ENCODE assay signal across 18 mouse cellular contexts in genomic region chr2:124819846-124820245, GRCm38 (mm10).
A peak's percentile ranks its signal among the peaks of the same experiment; 100 is the strongest.
DNase-seq lines count a peak whose midpoint lies in the region; ATAC-seq and TF ChIP-seq lines count a peak whose summit lies in the region.
"Had no signal": no experiment of that assay in that cellular context is flagged by ENCODE, and none has a peak within 500 bp of the region (broad histone marks: within the 10 kb centered on the region; RNA-seq: fewer than 3 reads in every experiment).

No protein-coding gene starts in this region.

- no peak for TF ChIP-seq CTCF in forebrain, postnatal 0 days (IDR thresholded peaks at IDR 0.05; ENCODE audit: low read depth)

- H3K4me2 ChIP-seq in forebrain, embryonic 15.5 days (replicated peaks): no peak overlapping the region
- no peak overlapping the region for H3K4me2 ChIP-seq in forebrain, embryonic 12.5 days
- H3K4me2 ChIP-seq in neural tube, embryonic 13.5 days: no peak overlapping the region
- no peak overlapping the region for H3K4me2 ChIP-seq in neural tube, embryonic 15.5 days
- H3K4me2 ChIP-seq in forebrain, postnatal 0 days (ENCODE audit: low read depth): no peak overlapping the region
- H3K4me2 ChIP-seq: heart, embryonic 11.5 days; hindbrain, embryonic 12.5 days; hindbrain, embryonic 15.5 days had no signal

- no peak overlapping the region for H3K4me3 ChIP-seq in forebrain, embryonic 15.5 days
- H3K4me3 ChIP-seq in forebrain, embryonic 12.5 days (replicated peaks): no peak overlapping the region
- no peak overlapping the region for H3K4me3 ChIP-seq in neural tube, embryonic 13.5 days
- H3K4me3 ChIP-seq in neural tube, embryonic 15.5 days (replicated peaks): no peak overlapping the region
- H3K4me3 ChIP-seq in forebrain, postnatal 0 days (ENCODE audit: low read depth, low read length): no peak overlapping the region
- H3K4me3 ChIP-seq: heart, adult 2 months; hindbrain, embryonic 12.5 days; hindbrain, embryonic 15.5 days had no signal

- 41% methylated on average over 6 of the region's 6 CpGs for WGBS in forebrain, embryonic 15.5 days
- 72% methylated on average over 6 of the region's 6 CpGs for WGBS in forebrain, embryonic 12.5 days
- WGBS in neural tube, embryonic 13.5 days: 67% methylated on average over 6 of the region's 6 CpGs
- WGBS in neural tube, embryonic 15.5 days: 62% methylated on average over 6 of the region's 6 CpGs
- WGBS in forebrain, postnatal 0 days: 39% methylated on average over 6 of the region's 6 CpGs

- H3K27ac ChIP-seq in forebrain, embryonic 15.5 days (replicated peaks): peak overlapping the region; percentile 52; the same call in 1 of the 2 replicates
- H3K27ac ChIP-seq in forebrain, embryonic 12.5 days: no peak overlapping the region
- H3K27ac ChIP-seq in neural tube, embryonic 13.5 days (replicated peaks): peak overlapping the region; percentile 11; the same call in 1 of the 2 replicates
- H3K27ac ChIP-seq in neural tube, embryonic 15.5 days (replicated peaks): no peak overlapping the region
- no peak overlapping the region for H3K27ac ChIP-seq in forebrain, postnatal 0 days (ENCODE audit: low read depth, low read length)
- H3K27ac ChIP-seq: heart, adult 2 months; hindbrain, embryonic 12.5 days; hindbrain, embryonic 15.5 days had no signal

- H3K36me3 ChIP-seq in forebrain, embryonic 15.5 days: no peaks in the 10 kb centered on the region
- H3K36me3 ChIP-seq in forebrain, embryonic 12.5 days (replicated peaks): no peaks in the 10 kb centered on the region
- H3K36me3 ChIP-seq in neural tube, embryonic 13.5 days: no peaks in the 10 kb centered on the region
- no peaks in the 10 kb centered on the region for H3K36me3 ChIP-seq in neural tube, embryonic 15.5 days
- no peaks in the 10 kb centered on the region for H3K36me3 ChIP-seq in forebrain, postnatal 0 days (ENCODE audit: insufficient read depth)
- H3K36me3 ChIP-seq: hindbrain, embryonic 12.5 days; hindbrain, embryonic 15.5 days had no signal

- H3K9me3 ChIP-seq in forebrain, embryonic 15.5 days: no peaks in the 10 kb centered on the region
- H3K9me3 ChIP-seq in forebrain, embryonic 12.5 days: no peaks in the 10 kb centered on the region
- H3K9me3 ChIP-seq in neural tube, embryonic 13.5 days: no peaks in the 10 kb centered on the region
- no peaks in the 10 kb centered on the region for H3K9me3 ChIP-seq in neural tube, embryonic 15.5 days (replicated peaks)
- H3K9me3 ChIP-seq in forebrain, postnatal 0 days (ENCODE audit: low read length): no peaks in the 10 kb centered on the region
- H3K9me3 ChIP-seq: hindbrain, embryonic 12.5 days; hindbrain, embryonic 15.5 days had no signal

- H3K4me1 ChIP-seq in forebrain, embryonic 15.5 days: peaks cover 18% of the 10 kb centered on the region
- no peaks in the 10 kb centered on the region for H3K4me1 ChIP-seq in forebrain, embryonic 12.5 days
- H3K4me1 ChIP-seq in neural tube, embryonic 13.5 days (replicated peaks): peaks cover 16% of the 10 kb centered on the region
- H3K4me1 ChIP-seq in neural tube, embryonic 15.5 days: peaks cover 13% of the 10 kb centered on the region
- H3K4me1 ChIP-seq in forebrain, postnatal 0 days (ENCODE audit: insufficient read depth): no peaks in the 10 kb centered on the region
- H3K4me1 ChIP-seq: hindbrain, embryonic 12.5 days had no signal

- DNase-seq in forebrain, postnatal 0 days: peak; percentile 26
- no peak for DNase-seq in cerebellum, adult 11 months
- DNase-seq: adrenal gland, adult 2 months; adrenal gland, postnatal 14 days; cerebellum, adult 18-20 months; cerebellum, adult 9-10 months; cerebellum, postnatal 14 days; gastrocnemius, postnatal 25 days; heart, adult 2 months; kidney, adult 11 months had no signal

- H3K9ac ChIP-seq in forebrain, embryonic 15.5 days (replicated peaks): no peak overlapping the region
- H3K9ac ChIP-seq in forebrain, embryonic 12.5 days: no peak overlapping the region
- no peak overlapping the region for H3K9ac ChIP-seq in neural tube, embryonic 13.5 days
- H3K9ac ChIP-seq in neural tube, embryonic 15.5 days (replicated peaks): no peak overlapping the region
- H3K9ac ChIP-seq in forebrain, postnatal 0 days: no peak overlapping the region
- H3K9ac ChIP-seq: hindbrain, embryonic 12.5 days; hindbrain, embryonic 15.5 days had no signal

- ATAC-seq in forebrain, embryonic 15.5 days (replicated peaks): peak; percentile 71; the same call in 1 of the 2 replicates
- no peak for ATAC-seq in forebrain, embryonic 12.5 days (ENCODE audit: low FRiP score)
- ATAC-seq in neural tube, embryonic 13.5 days (ENCODE audit: low read depth): no peak
- no peak for ATAC-seq in neural tube, embryonic 15.5 days (ENCODE audit: low FRiP score)
- ATAC-seq in forebrain, postnatal 0 days: peak; percentile 62; the same call in 1 of the 2 replicates
- ATAC-seq: CD4-positive, CD25-positive, alpha-beta regulatory T cell, adult 4 months had no signal

- no peaks in the 10 kb centered on the region for H3K27me3 ChIP-seq in forebrain, embryonic 15.5 days
- no peaks in the 10 kb centered on the region for H3K27me3 ChIP-seq in forebrain, embryonic 12.5 days
- no peaks in the 10 kb centered on the region for H3K27me3 ChIP-seq in neural tube, embryonic 13.5 days
- H3K27me3 ChIP-seq in neural tube, embryonic 15.5 days (replicated peaks): no peaks in the 10 kb centered on the region
- no peaks in the 10 kb centered on the region for H3K27me3 ChIP-seq in forebrain, postnatal 0 days (ENCODE audit: insufficient read depth, low read length)
- H3K27me3 ChIP-seq: hindbrain, embryonic 12.5 days; hindbrain, embryonic 15.5 days had no signal

Comparison
In these comparisons a context has a peak if more than half of its experiments do, and no peak if none do; other contexts are left out.
1. ATAC-seq: peak in forebrain, embryonic 15.5 days (single experiment) and forebrain, postnatal 0 days (single experiment); none in forebrain, embryonic 12.5 days (single experiment), neural tube, embryonic 13.5 days (single experiment) and neural tube, embryonic 15.5 days (single experiment).
2. H3K27ac ChIP-seq: peak in forebrain, embryonic 15.5 days (single experiment) and neural tube, embryonic 13.5 days (single experiment); none in forebrain, embryonic 12.5 days (single experiment), neural tube, embryonic 15.5 days (single experiment) and forebrain, postnatal 0 days (single experiment).